Mouse (Mus musculus) liver, postnatal 0 days (tissue): ENCODE results near the gene Slc12a3. TPM values are rescaled to one million over a fixed set of nuclear protein-coding genes. Genes with fewer than 3 reads are reported as not detected.
A peak's percentile ranks its signal among the peaks of the same experiment; 100 is the strongest.

ENCODE experiments used
- ATAC-seq: fragments of 200-750 bp; cut with Nextera tagmentation; 2 replicates; pipeline ENCODE4 v1.8.0; 2017; ENCODE audit warnings: mild to moderate bottlenecking, moderate library complexity
- DNase-seq: peaks from one replicate; pipeline ENCODE4 v3.0.0-alpha.2; 2016
- H3K27ac ChIP-seq: fragments of 300-500 bp; sonication (generic); 2 replicates; pipeline ENCODE4 v1.5.1; 2014; ENCODE audit warnings: antibody characterized with exemption, moderate library complexity, mild to moderate bottlenecking, low read depth
- H3K27me3 ChIP-seq: fragments of 300-500 bp; sonication (generic); 2 replicates; pipeline ENCODE4 v1.6.1; 2014; ENCODE audit warnings: low read length, control low read depth, mixed read lengths; ENCODE audit not compliant: insufficient read depth
- H3K36me3 ChIP-seq: fragments of 300-500 bp; sonication (generic); replicated peaks from 2 replicates; pipeline ENCODE4 v1.6.1; 2014; ENCODE audit warnings: mild to moderate bottlenecking, control low read depth, low read length, moderate library complexity, mixed read lengths; ENCODE audit not compliant: insufficient read depth
- H3K4me1 ChIP-seq: fragments of 300-500 bp; sonication (generic); 2 replicates; pipeline ENCODE4 v1.6.1; 2014; ENCODE audit warnings: antibody characterized with exemption, mild to moderate bottlenecking, control low read depth; ENCODE audit not compliant: insufficient read depth
- H3K4me2 ChIP-seq: fragments of 300-500 bp; sonication (generic); 2 replicates; pipeline ENCODE4 v1.6.1; 2014; ENCODE audit warnings: low read depth, mild to moderate bottlenecking, low read length, moderate library complexity, mixed read lengths
- H3K4me3 ChIP-seq: fragments of 300-500 bp; sonication (generic); 2 replicates; pipeline ENCODE4 v1.5.1; 2014; ENCODE audit warnings: low read depth, low read length
- H3K9ac ChIP-seq: fragments of 300-500 bp; sonication (generic); replicated peaks from 2 replicates; pipeline ENCODE4 v1.6.1; 2014; ENCODE audit warnings: mild to moderate bottlenecking, moderate library complexity
- H3K9me3 ChIP-seq: fragments of 300-500 bp; sonication (generic); 2 replicates; pipeline ENCODE4 v1.6.1; 2016; ENCODE audit warnings: mild to moderate bottlenecking, control low read depth, low read length, mixed read lengths
- CTCF ChIP-seq: sonication (generic); IDR thresholded peaks from 2 replicates; pipeline ENCODE4 v1.5.1; 2016; ENCODE audit warnings: antibody characterized with exemption, low read depth
- EP300 ChIP-seq: IDR thresholded peaks from 2 replicates; pipeline ENCODE4 v1.6.1; 2016; ENCODE audit warnings: antibody characterized with exemption, low read depth, mild to moderate bottlenecking
- WGBS: fragments of 180-500 bp; shearing (Covaris S2); extraction: QIAGEN DNeasy Blood & Tissue Kit; methylation state at CpG from one replicate; pipeline ENCODE4 v1.1.7; 2014; ENCODE audit not compliant: insufficient replicate concordance; 5-methylcytosine and 5-hydroxymethylcytosine counted together
- polyA plus RNA-seq: library from polyadenylated mRNA; unstranded; fragments of >200 nt; fragmentation: Nextera tagmentation; extraction: Ambion mirVana; gene quantifications from 2 replicates; pipeline ENCODE4 v1.2.1, GENCODE M21; 2015

The Slc12a3 gene
- polyA plus RNA-seq, 1 experiment from 2014 or later, result 1.4 TPM

- no peaks in the 10 kb centered on the region for H3K9me3 ChIP-seq
- H3K27me3 ChIP-seq, result no peaks in the 10 kb centered on the region
- H3K4me3 ChIP-seq, result no peak overlapping the region
- H3K9ac ChIP-seq, result peak overlapping the region; percentile 26; the same call in 1 of the 2 replicates
- H3K27ac ChIP-seq, result peak overlapping the region; percentile 96
- no peak for DNase-seq
- 20% methylated on average over 3 of the region's 3 CpGs for WGBS
- H3K4me2 ChIP-seq, result peak overlapping the region; percentile 44
- TF ChIP-seq EP300, result 0 out of 2 replicates have a peak, but pooled peaks have one; percentile 16
- no peak for TF ChIP-seq CTCF
- H3K36me3 ChIP-seq, result no peaks in the 10 kb centered on the region
- no peak for ATAC-seq
- H3K4me1 ChIP-seq, result peaks cover 25% of the 10 kb centered on the region
These were observed 46.6 kb downstream of the Slc12a3 start for GRCm38 (mm10) chr8:94375551-94375991.

GRCm38 (mm10) chr8:94376176-94376575 lies 47.2 kb downstream of the Slc12a3 start:
- H3K9ac ChIP-seq, result no peak overlapping the region
- no peaks in the 10 kb centered on the region for H3K9me3 ChIP-seq
- H3K4me3 ChIP-seq, result no peak overlapping the region
- H3K4me2 ChIP-seq, result no peak overlapping the region
- ATAC-seq, result no peak
- H3K4me1 ChIP-seq, result peaks cover 25% of the 10 kb centered on the region
- no peaks in the 10 kb centered on the region for H3K36me3 ChIP-seq
- TF ChIP-seq EP300 (no peak), CTCF (no peak)
- peak overlapping the region; percentile 96 for H3K27ac ChIP-seq
- DNase-seq, result no peak
- no peaks in the 10 kb centered on the region for H3K27me3 ChIP-seq
- WGBS, result 69% methylated on average over 3 of the region's 3 CpGs

- ATAC-seq, result no peak
- no peak overlapping the region for H3K9ac ChIP-seq
- TF ChIP-seq EP300 (no peak), CTCF (no peak)
- H3K27me3 ChIP-seq, result no peaks in the 10 kb centered on the region
- peak overlapping the region; percentile 96 for H3K27ac ChIP-seq
- H3K36me3 ChIP-seq, result no peaks in the 10 kb centered on the region
- H3K4me1 ChIP-seq, result peaks cover 27% of the 10 kb centered on the region
- H3K9me3 ChIP-seq, result no peaks in the 10 kb centered on the region
- no peak overlapping the region for H3K4me2 ChIP-seq
- H3K4me3 ChIP-seq, result no peak overlapping the region
- 76% methylated on average over 2 of the region's 2 CpGs for WGBS
- no peak for DNase-seq
These were observed 47.6 kb downstream of the Slc12a3 start for GRCm38 (mm10) chr8:94376580-94376979.

- H3K9ac ChIP-seq, result no peak overlapping the region
- 66% methylated on average over 4 of the region's 4 CpGs for WGBS
- TF ChIP-seq CTCF (no peak), EP300 (no peak)
- no peak overlapping the region for H3K4me3 ChIP-seq
- no peaks in the 10 kb centered on the region for H3K27me3 ChIP-seq
- DNase-seq, result no peak
- H3K4me1 ChIP-seq, result peaks cover 28% of the 10 kb centered on the region
- no peak overlapping the region for H3K4me2 ChIP-seq
- no peaks in the 10 kb centered on the region for H3K9me3 ChIP-seq
- H3K27ac ChIP-seq, result peak overlapping the region; percentile 96
- H3K36me3 ChIP-seq, result no peaks in the 10 kb centered on the region
- no peak for ATAC-seq
These were observed 48.0 kb downstream of the Slc12a3 start for GRCm38 (mm10) chr8:94377031-94377430.

- no peaks in the 10 kb centered on the region for H3K9me3 ChIP-seq
- H3K4me3 ChIP-seq, result peak overlapping the region; percentile 32
- peak overlapping the region; percentile 68 for H3K9ac ChIP-seq
- peak overlapping the region; percentile 55 for H3K4me2 ChIP-seq
- TF ChIP-seq CTCF, result no peak
- TF ChIP-seq EP300, result peak; percentile 86
- no peaks in the 10 kb centered on the region for H3K27me3 ChIP-seq
- DNase-seq, result peak; percentile 80
- ATAC-seq, result peak; percentile 85
- H3K36me3 ChIP-seq, result no peaks in the 10 kb centered on the region
- 50% methylated on average over 11 of the region's 11 CpGs for WGBS
- peak overlapping the region; percentile 96 for H3K27ac ChIP-seq
- peaks cover 23% of the 10 kb centered on the region for H3K4me1 ChIP-seq
These were observed 48.8 kb downstream of the Slc12a3 start for GRCm38 (mm10) chr8:94377714-94378205.

GRCm38 (mm10) chr8:94378763-94379415 lies 49.9 kb downstream of the Slc12a3 start:
- peak overlapping the region; percentile 32 for H3K4me3 ChIP-seq
- no peaks in the 10 kb centered on the region for H3K36me3 ChIP-seq
- H3K9ac ChIP-seq, result peak overlapping the region; percentile 68
- peaks cover 27% of the 10 kb centered on the region for H3K4me1 ChIP-seq
- ATAC-seq, result no peak
- H3K27ac ChIP-seq, result peak overlapping the region; percentile 96
- H3K9me3 ChIP-seq, result no peaks in the 10 kb centered on the region
- WGBS, result 76% methylated on average over 15 of the region's 15 CpGs
- peak; percentile 52 for TF ChIP-seq CTCF
- no peak for TF ChIP-seq EP300
- no peak for DNase-seq
- H3K4me2 ChIP-seq, result peak overlapping the region; percentile 55
- H3K27me3 ChIP-seq, result no peaks in the 10 kb centered on the region

GRCm38 (mm10) chr8:94379686-94380085 lies 50.7 kb downstream of the Slc12a3 start:
- peak overlapping the region; percentile 96 for H3K27ac ChIP-seq
- 85% methylated on average over 9 of the region's 9 CpGs for WGBS
- TF ChIP-seq CTCF (no peak), EP300 (no peak)

More at GRCm38 (mm10) chr8:94379686-94380085, 50.7 kb downstream of the Slc12a3 start:
- Histone ChIP-seq H3K36me3 (no peaks in the 10 kb centered on the region), H3K4me1 (peaks cover 32% of the 10 kb centered on the region), H3K9ac (peak overlapping the region; percentile 9), H3K27me3 (no peaks in the 10 kb centered on the region), H3K4me2 (peak overlapping the region; percentile 55), H3K9me3 (no peaks in the 10 kb centered on the region), H3K4me3 (peak overlapping the region; percentile 19)
- ATAC-seq (no peak), DNase-seq (no peak)
